Mouse (Mus musculus): ENCODE data around the gene Large1.
"Not testable (repeated sequence)": the region's sequence is repeated elsewhere in the genome, so short reads cannot be mapped to it uniquely, and the experiment has no call there.

Large1 gene

GRCm38 (mm10) chr8:73353108-73353793 is at the start of gene Large1:
Gene Large1, minus strand, starts transcription at chr8:73353540.
- peak; percentile 96 for DNase-seq

- DNase-seq: no peak
Measured at GRCm38 (mm10) chr8:73400343-73400742, 47.0 kb upstream of the Large1 start.

GRCm38 (mm10) chr8:73373001-73373400 is 19.7 kb upstream of the Large1 start:
- not testable (repeated sequence) for DNase-seq

- peak; percentile 67 for DNase-seq
Measured at GRCm38 (mm10) chr8:73355979-73356378, 2.6 kb upstream of the Large1 start.

- peak; percentile 70 for DNase-seq
Measured at GRCm38 (mm10) chr8:73354201-73354881, 1.0 kb upstream of the Large1 start.

- no peak for DNase-seq
Measured at GRCm38 (mm10) chr8:73353794-73354179, 447 bp upstream of the Large1 start.

- peak; percentile 47 for DNase-seq
Measured at GRCm38 (mm10) chr8:73352301-73353107, 836 bp downstream of the Large1 start.

GRCm38 (mm10) chr8:73350366-73350765 is 3.0 kb downstream of the Large1 start:
- DNase-seq: peak; percentile 27

- DNase-seq: no peak
Measured at GRCm38 (mm10) chr8:73342761-73343395, 10.5 kb downstream of the Large1 start.

GRCm38 (mm10) chr8:73336845-73337244 is 16.5 kb downstream of the Large1 start:
- no peak for DNase-seq

GRCm38 (mm10) chr8:73329131-73329530 is 24.2 kb downstream of the Large1 start:
- DNase-seq: no peak

- no peak for DNase-seq
Measured at GRCm38 (mm10) chr8:73328056-73328455, 25.3 kb downstream of the Large1 start.

- DNase-seq: peak; percentile 64
Measured at GRCm38 (mm10) chr8:73324667-73325066, 28.7 kb downstream of the Large1 start.

- no peak for DNase-seq
Measured at GRCm38 (mm10) chr8:73323591-73323990, 29.7 kb downstream of the Large1 start.

- DNase-seq: not testable (repeated sequence)
Measured at GRCm38 (mm10) chr8:73319500-73319899, 33.8 kb downstream of the Large1 start.

- no peak for DNase-seq
Measured at GRCm38 (mm10) chr8:73313911-73314310, 39.4 kb downstream of the Large1 start.

GRCm38 (mm10) chr8:73312714-73313607 is 40.4 kb downstream of the Large1 start:
- DNase-seq: no peak

GRCm38 (mm10) chr8:73310471-73310870 is 42.9 kb downstream of the Large1 start:
- DNase-seq: no peak

- no peak for DNase-seq
Measured at GRCm38 (mm10) chr8:73310036-73310435, 43.3 kb downstream of the Large1 start.

GRCm38 (mm10) chr8:73303907-73304306 is 49.4 kb downstream of the Large1 start:
- no peak for DNase-seq

- DNase-seq: no peak
Measured at GRCm38 (mm10) chr8:73302947-73303346, 50.4 kb downstream of the Large1 start.

GRCm38 (mm10) chr8:73295531-73295930 is 57.8 kb downstream of the Large1 start:
- no peak for DNase-seq
